Mouse (Mus musculus): Measurements from ENCODE around the gene Yy1. TPM values are rescaled to one million over a fixed set of nuclear protein-coding genes. Genes with fewer than 3 reads are reported as not detected.

The Yy1 gene
- polyA plus RNA-seq, 1 experiment: 15.3 TPM

DNA sequence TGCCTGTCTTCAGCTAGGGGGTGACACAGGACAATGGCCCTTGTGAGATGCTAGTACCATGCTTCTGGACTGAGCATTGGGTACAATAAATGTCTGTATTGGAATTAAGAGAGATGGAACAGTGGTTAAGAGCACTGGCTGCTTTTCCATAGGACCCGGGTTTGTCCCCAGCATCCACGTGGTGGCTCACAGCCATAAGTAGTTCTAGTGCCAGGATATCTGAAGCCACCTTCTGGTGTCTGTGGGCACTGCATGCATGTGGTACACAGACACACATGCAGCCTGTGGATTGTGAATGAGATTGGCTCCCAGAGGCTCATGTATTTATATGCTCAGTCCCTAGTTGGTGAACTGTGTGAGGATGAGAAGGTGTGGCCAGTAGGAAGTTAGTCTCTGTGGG lies 76.8 kb downstream of the Yy1 start:
- Histone ChIP-seq H3ac (ENCODE audit: control insufficient read depth, insufficient read length) (no peak overlapping the region), H3K27me3 (ENCODE audit: control insufficient read depth, insufficient read depth, insufficient read length) (no peaks in the 10 kb centered on the region), H3K4me2 (ENCODE audit: low read depth) (no peak overlapping the region), H3K36me3 (ENCODE audit: control insufficient read depth, insufficient read depth) (peaks cover 51% of the 10 kb centered on the region), H3K4me3 (no peak overlapping the region), H3K79me2 (ENCODE audit: control insufficient read depth, insufficient read depth) (no peaks in the 10 kb centered on the region)
- TF ChIP-seq POLR2A (IDR thresholded peaks at IDR 0.05; ENCODE audit: insufficient read length, low read depth) (no peak), CEBPB (IDR thresholded peaks at IDR 0.05; ENCODE audit: insufficient read depth, poor library complexity, severe bottlenecking) (no peak), SRF (IDR thresholded peaks at IDR 0.05; ENCODE audit: control insufficient read depth, insufficient read length, low read depth) (no peak), TCF3 (IDR thresholded peaks at IDR 0.05; ENCODE audit: insufficient read length, low read depth) (no peak), MAX (IDR thresholded peaks at IDR 0.05; ENCODE audit: low read depth) (no peak), TCF12 (IDR thresholded peaks at IDR 0.05; ENCODE audit: insufficient read depth, poor library complexity, severe bottlenecking) (no peak), MYOD1 (IDR thresholded peaks at IDR 0.05; ENCODE audit: control insufficient read depth in 1 of 3, insufficient read length in 2 of 3, low read depth in 2 of 3) (no peak), MYOG (IDR thresholded peaks at IDR 0.05; ENCODE audit: control insufficient read depth in 1 of 3, insufficient read depth in 1 of 3, insufficient read length in 2 of 3, low read depth in 2 of 3) (no peak), USF1 (IDR thresholded peaks at IDR 0.05; ENCODE audit: low read depth) (no peak), REST (IDR thresholded peaks at IDR 0.05; ENCODE audit: insufficient read depth, insufficient read length) (no peak), POLR2AphosphoS2 (IDR thresholded peaks at IDR 0.05; ENCODE audit: insufficient read length, low read depth) (no peak), E2F4 (IDR thresholded peaks at IDR 0.05; ENCODE audit: insufficient read depth) (no peak)

Other genes starting within 250 kb of the Yy1 start
- gene Evl, start 238.3 kb upstream of the Yy1 start, polyA plus RNA-seq (2012; fragmentation: generic; extraction: Trizol): 71.5 TPM
- gene Degs2, start 90.7 kb upstream of the Yy1 start, polyA plus RNA-seq (2012; fragmentation: generic; extraction: Trizol): 0.11 TPM
- gene Slc25a29, start 42.9 kb downstream of the Yy1 start, polyA plus RNA-seq (2012; fragmentation: generic; extraction: Trizol): 20.9 TPM
- 3.6 TPM for gene Slc25a47, start 43.1 kb downstream of the Yy1 start, polyA plus RNA-seq (2012; fragmentation: generic; extraction: Trizol)
- 14.0 TPM for gene Wdr25, start 100.7 kb downstream of the Yy1 start, polyA plus RNA-seq (2012; fragmentation: generic; extraction: Trizol)
- gene Wars, start 101.2 kb downstream of the Yy1 start, polyA plus RNA-seq (2012; fragmentation: generic; extraction: Trizol): 180 TPM